Mouse (Mus musculus) kidney, adult 8-10 months (tissue): ENCODE results near the gene Fga.

Source experiments
- DNase-seq, 2 experiments: peaks; one replicate each; pipeline ENCODE4 v3.0.0; 2022

Gene Fga

GRCm38 (mm10) chr3:83030331-83030730 lies 4.5 kb downstream of the Fga start:
- DNase-seq: no peak

DNA sequence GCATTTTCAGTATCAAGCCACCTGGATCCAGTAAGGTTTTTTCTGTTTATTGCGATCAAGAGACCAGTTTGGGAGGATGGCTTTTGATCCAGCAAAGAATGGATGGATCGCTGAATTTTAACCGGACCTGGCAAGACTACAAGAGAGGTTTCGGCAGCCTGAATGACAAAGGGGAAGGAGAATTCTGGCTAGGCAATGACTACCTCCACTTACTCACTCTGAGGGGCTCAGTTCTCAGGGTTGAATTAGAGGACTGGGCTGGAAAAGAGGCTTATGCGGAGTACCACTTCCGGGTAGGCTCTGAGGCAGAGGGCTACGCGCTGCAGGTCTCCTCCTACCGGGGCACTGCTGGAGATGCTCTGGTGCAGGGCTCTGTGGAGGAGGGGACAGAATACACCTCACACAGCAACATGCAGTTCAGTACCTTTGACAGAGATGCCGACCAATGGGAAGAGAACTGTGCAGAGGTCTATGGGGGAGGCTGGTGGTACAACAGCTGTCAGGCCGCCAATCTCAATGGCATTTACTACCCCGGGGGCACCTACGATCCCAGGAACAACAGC lies 7.0 kb downstream of the Fga start:
- DNase-seq: no peak

- no peak for DNase-seq
Measured at GRCm38 (mm10) chr3:83033801-83034200, 7.9 kb downstream of the Fga start.

- DNase-seq: no peak
Measured at GRCm38 (mm10) chr3:83038865-83039264, 13.0 kb downstream of the Fga start.

DNA sequence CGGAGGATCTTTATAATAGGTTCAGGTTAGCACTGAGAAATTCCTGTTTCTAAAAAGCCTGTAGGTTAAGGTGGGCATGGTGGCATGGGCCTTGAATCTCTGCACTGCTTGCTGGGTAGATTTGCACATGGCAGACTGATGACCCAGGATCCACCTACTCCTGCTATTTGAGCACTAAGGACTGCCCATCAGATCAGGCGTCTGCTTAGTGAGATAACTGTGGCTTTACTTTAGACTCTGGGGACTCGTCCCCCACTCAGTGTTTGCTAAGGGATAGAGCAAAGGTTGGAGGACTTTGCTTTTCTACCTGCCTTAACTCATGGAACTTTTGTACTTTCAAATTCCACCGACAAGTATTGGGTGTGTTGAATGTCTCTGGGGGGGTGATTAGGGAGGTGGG lies 13.8 kb downstream of the Fga start:
- no peak for DNase-seq

DNA sequence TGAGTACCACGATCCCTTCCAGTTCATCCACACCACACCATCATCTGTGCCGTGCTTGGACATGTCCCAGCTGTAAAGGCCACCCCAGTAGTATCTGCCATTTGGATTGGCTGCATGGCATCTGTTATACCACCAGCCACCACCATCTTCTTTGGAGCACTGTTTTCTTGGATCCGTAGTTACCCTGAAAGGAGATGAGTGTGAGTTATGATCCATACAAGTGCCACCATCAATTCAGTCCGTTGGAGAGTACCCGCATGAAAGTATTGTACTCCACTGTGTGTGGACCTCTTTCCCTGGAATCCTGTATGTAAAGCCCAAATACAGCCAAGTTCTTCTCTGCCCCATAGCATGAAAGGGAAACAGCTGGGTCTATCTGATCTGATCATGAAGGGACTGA lies 16.6 kb downstream of the Fga start:
- no peak for DNase-seq

DNA sequence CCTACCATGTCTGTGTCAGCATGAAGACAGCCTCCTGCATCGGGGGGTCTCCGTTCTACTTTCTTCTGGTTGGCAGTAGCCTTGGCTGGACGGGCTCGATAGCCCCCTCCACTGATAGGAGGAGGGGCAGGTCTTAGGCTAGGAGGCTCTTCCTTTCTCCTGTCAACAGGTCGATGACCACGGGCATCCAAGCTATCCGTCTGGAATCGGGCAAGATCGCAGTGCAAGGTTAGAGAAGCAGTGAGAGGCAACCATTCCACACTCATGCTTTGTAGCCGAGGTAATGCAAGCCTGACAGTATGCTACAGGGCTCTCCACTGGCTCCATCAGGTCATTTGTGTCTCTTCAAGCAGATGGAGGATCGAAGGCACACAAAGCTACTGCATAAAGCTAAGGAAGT lies 20.8 kb downstream of the Fga start:
- no peak for DNase-seq

DNA sequence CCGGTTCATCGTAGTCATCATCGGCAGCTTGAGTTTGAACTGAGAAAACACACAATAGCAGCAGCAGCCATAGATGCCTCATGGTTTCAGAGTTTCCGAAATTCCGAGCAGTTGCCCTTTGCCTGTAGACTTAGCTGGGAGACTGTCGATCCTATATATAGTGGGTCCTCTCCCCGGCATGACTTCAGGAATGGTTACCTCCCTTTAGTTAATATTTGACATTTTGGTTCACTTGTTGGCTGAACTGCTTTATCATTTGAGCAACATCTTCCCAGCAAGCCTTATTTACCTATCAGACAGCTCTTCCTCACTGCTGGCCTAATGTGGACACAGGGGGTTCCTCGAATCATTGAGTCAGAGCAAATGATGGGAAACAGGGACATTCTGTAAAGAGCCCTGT lies 23.8 kb downstream of the Fga start, which contains the start of gene Fgb:
Gene Fgb (minus strand): TSS at position 184 of the 400 bp plus-strand sequence.
- no peak for DNase-seq

- DNase-seq: no peak
Measured at GRCm38 (mm10) chr3:83050661-83051060, 24.8 kb downstream of the Fga start.

DNA sequence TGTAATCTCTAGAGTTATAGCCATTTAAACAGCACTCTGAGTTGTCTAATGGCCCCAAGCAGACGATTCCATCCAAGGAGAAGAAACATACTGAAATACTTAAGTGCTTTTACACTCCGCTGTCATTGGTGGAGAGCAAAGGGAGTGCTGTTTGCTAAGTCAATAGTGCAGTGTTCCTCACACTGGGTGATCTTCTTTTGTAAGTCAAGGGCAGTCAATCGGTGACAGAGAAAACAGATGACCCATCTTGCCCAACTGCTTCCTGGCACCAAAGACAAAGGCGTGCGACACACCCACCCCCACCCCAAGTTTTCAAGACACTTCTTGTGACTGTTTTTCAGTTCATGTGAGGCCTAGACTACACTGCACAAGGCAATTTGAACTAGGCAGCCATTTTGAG lies 26.2 kb downstream of the Fga start:
- DNase-seq: no peak

DNA sequence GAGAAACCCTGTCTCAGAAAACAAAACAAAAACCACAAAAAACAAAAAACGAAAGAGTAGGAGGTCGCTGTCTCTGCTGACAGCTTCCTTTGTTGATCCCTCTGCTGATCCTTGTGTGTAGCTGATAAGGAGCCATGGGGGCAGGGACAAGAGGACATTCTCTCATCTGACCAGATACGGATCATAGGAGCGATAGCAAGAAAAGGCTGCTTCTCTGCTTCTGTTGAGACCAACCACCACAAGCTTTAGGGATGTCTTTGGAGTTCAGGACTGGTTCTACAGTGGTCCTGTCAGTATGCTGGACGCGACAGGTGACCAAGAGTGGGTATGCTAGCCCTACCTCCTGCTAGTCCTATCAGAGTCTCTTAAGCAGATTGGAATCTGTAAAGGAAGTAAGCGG lies 27.2 kb downstream of the Fga start:
- no peak for DNase-seq

- peak in 1 of 2 experiments; percentile 55 for DNase-seq
Measured at GRCm38 (mm10) chr3:83053758-83054157, 27.9 kb downstream of the Fga start.

DNA sequence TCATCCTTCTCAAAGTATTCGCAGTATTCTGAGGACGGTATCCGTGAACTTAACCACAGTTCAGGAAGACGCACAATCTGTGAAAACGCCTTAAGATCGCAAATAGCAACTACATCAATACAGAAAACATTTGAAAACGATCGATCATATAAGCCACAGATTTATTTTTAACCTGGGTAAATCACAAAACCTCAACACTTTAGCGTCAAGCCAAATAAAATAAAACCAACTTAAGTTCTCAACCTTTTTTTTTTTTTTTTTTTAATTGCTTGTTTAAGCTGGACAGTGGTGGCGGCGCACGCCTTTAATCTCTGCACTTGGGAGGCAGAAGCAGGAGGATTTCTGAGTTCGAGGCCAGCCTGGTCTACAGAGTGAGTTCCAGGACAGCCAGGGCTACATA lies 28.9 kb downstream of the Fga start:
- DNase-seq: no peak

DNA sequence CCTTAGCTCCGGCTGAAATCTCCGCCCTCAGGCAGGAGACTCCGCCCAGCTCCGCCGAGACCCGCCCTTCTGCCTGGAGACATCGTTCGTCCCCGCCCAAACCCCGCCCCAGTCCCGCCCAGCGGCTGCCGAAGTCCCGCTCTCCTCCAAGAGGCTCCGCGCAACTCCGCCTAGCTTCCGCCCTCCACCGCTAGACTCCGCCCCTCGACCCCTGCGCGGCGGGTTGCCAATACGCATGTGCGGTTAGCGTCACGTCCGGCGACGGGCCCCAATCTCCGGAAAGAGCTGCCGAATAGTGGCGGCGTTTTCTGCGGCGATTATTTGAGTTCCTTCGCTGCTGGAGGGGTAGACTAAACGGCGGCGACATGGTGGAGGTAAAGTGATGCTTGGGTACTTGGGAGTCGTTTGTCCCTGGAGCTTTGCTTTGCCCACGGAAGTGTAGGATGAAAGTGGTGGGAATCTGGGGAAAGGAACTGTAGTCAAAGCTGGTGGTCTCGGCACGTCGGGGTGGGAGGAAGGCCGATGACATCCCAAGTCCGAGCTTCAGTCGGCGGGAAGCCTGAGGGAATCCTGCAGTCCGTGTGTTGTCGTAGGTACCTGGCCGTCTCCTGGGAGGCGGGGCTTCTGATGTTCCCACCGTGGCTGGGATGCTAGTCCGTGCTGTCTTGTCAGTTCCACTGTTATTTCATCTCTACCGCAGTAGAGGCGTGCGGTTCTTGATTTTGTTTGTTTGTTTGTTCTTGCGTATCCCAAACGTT lies 29.6 kb downstream of the Fga start, which contains the start of gene Plrg1:
Gene Plrg1 (plus strand): TSS at position 242 of the 758 bp plus-strand sequence.
- peak; percentile 97 to 98 for DNase-seq

DNA sequence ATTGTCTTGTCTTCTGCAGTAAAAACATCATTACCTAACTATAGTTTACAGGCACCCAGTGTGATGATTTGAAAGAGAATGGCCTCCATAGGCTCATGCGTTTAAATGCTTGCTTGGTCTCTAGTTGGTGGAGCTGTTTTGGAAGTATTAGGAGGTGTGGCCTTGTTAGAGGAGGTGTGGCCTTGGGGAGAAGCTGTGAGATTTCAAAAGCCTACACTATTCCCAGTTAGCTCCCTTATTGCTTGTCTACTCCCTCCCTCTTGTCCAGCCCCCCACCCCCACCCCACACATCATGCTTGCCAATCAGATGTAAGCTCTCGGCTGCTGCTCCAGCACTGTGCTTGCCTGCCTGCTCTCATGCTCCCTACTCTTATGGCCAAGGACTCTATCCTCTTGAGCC lies 31.2 kb downstream of the Fga start:
- DNase-seq: no peak

DNA sequence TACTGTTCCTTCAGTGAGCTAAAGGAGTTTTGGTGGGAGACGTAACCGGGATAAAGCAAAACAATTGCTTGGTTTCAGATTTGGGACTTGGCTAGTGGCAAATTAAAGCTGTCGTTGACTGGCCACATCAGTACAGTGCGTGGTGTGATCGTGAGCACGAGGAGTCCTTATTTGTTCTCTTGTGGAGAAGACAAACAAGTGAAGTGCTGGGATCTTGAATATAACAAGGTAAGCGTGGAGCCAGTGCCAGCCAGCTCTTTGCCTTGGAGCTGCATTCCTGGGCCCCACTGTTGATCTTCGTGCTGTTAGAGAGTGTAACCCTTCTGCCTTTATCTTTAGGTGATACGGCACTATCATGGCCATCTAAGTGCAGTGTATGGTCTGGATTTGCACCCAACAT lies 42.0 kb downstream of the Fga start:
- no peak for DNase-seq

- no peak for DNase-seq
Measured at GRCm38 (mm10) chr3:83068869-83069268, 43.0 kb downstream of the Fga start.

DNA sequence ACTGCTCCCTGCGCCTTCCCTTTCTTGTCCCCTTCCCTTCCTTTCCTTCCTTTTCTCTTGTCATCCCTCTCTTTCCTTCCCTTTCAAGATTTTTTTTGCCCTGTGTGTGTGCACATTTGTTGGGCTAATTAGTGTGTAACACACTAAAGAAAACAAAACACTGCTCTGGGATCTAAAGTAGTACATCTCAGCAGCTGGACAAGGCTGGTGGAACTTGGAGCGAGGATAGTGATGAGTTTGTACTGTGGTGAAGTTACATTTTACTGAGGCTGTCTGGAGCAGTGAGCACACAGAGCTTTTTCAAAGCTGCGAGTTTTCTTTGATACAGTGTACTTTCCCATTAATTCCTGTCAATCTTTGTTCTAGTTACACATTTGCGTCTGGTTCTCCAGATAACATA lies 44.4 kb downstream of the Fga start:
- DNase-seq: no peak

DNA sequence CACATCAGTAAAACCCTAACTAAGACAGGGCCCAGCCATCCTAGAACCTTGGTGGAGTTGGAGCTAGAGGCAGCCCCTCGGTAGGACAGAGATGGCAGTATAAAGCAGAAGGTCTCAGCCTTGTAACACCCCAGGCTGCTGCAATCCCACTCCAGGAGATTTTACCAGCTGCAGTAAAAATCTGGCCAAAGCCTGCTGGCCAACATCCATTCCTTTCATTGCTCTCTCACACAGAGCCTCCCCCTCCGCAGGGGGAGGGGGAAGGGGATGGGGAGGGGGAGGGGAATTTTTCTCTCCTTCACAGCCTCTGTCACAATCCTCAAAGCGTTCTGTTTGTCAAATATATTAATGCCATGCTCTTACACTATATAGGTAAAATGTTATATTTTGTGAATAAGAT lies 50.7 kb downstream of the Fga start:
- no peak for DNase-seq

GRCm38 (mm10) chr3:83080567-83081055 lies 54.7 kb downstream of the Fga start:
- DNase-seq: peak; percentile 28 to 67
